Mouse (Mus musculus) stomach, embryonic 15.5 days (tissue): ENCODE results near the gene Kpnb1. TPM values are rescaled to one million over a fixed set of nuclear protein-coding genes. Genes with fewer than 3 reads are reported as not detected.
A peak's percentile ranks its signal among the peaks of the same experiment; 100 is the strongest.

Experiments used
- ATAC-seq: fragments of 200-750 bp; cut with Nextera tagmentation; 2 replicates; pipeline ENCODE4 v1.8.0; 2017; ENCODE audit warnings: low read depth, moderate number of reproducible peaks, moderate TSS enrichment; ENCODE audit not compliant: insufficient read depth, low FRiP score
- H3K27ac ChIP-seq: fragments of 300-500 bp; sonication (generic); 2 replicates; pipeline ENCODE4 v1.5.1; 2015; ENCODE audit warnings: mild to moderate bottlenecking, inconsistent platforms
- H3K27me3 ChIP-seq: fragments of 300-500 bp; sonication (generic); replicated peaks from 2 replicates; pipeline ENCODE4 v1.6.1; 2015; ENCODE audit warnings: inconsistent platforms
- H3K36me3 ChIP-seq: fragments of 300-500 bp; sonication (generic); 2 replicates; pipeline ENCODE4 v1.6.1; 2015; ENCODE audit warnings: inconsistent platforms
- H3K4me1 ChIP-seq: fragments of 300-500 bp; sonication (generic); 2 replicates; pipeline ENCODE4 v1.6.1; 2015; ENCODE audit warnings: inconsistent platforms
- H3K4me2 ChIP-seq: fragments of 300-500 bp; sonication (generic); 2 replicates; pipeline ENCODE4 v1.6.1; 2015; ENCODE audit warnings: mild to moderate bottlenecking, inconsistent platforms
- H3K4me3 ChIP-seq: fragments of 300-500 bp; sonication (generic); replicated peaks from 2 replicates; pipeline ENCODE4 v1.5.1; 2015; ENCODE audit warnings: inconsistent platforms
- H3K9ac ChIP-seq: fragments of 300-500 bp; sonication (generic); 2 replicates; pipeline ENCODE4 v1.6.1; 2015; ENCODE audit warnings: inconsistent platforms
- H3K9me3 ChIP-seq: fragments of 300-500 bp; sonication (generic); 2 replicates; pipeline ENCODE4 v1.6.1; 2016; ENCODE audit warnings: inconsistent platforms
- WGBS: fragments of 180-500 bp; shearing (Covaris S2); methylation state at CpG from one replicate; pipeline ENCODE4 v1.1.7; 2015; 5-methylcytosine and 5-hydroxymethylcytosine counted together
- polyA plus RNA-seq: library from polyadenylated mRNA; unstranded; fragments of >200 nt; fragmentation: Nextera tagmentation; extraction: Ambion mirVana; gene quantifications from 2 replicates; pipeline ENCODE4 v1.2.1, GENCODE M21; 2015

Gene Kpnb1
- polyA plus RNA-seq, 1 experiment from 2014 or later = 47.2 TPM

DNA sequence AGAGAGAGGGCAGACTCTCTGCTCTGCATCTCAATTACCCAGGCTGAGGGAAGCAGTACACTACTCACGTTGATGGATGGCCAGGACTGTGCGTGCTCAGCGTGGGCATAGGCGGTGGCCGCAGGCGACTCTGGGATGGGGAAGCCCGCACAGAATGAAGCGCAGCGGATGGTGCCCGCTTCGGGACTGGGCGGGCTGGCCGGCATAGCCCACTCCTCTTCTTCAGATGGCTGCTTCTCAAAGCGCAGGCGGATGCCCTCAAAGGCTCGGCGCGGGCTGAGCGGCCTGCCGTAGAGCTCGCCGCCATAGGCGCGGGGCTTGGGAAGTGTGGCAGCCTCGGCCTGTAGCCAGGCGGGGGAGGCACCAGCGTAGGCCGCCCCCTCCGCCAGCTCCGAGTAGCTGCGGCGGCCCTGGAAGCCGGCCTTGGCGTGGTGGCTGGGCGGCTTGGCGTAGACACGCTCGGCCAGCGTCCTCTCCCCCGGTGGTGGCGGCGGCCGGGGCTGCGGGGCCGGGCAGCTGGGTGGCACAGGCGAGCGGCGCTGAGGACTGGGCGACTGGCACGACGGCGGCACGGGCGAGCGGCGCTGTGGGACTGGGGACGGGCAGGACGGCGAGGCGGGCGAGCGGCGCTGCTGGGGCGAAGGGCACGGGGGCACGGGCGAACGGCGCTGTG is 49.0 kb downstream of the Kpnb1 start:
- H3K4me2 ChIP-seq = peak overlapping the region; percentile 58
- H3K36me3 ChIP-seq = no peaks in the 10 kb centered on the region
- H3K27me3 ChIP-seq = peaks cover 21% of the 10 kb centered on the region
- peaks cover 5% of the 10 kb centered on the region; the same call in 1 of the 2 replicates for H3K4me1 ChIP-seq
- H3K4me3 ChIP-seq = peak overlapping the region; percentile 24
- no peak; the same call in 1 of the 2 replicates for ATAC-seq
- WGBS = 34% methylated on average over 59 of the region's 69 CpGs
- no peak overlapping the region for H3K9ac ChIP-seq
- H3K9me3 ChIP-seq = no peaks in the 10 kb centered on the region
- no peak overlapping the region for H3K27ac ChIP-seq

DNA sequence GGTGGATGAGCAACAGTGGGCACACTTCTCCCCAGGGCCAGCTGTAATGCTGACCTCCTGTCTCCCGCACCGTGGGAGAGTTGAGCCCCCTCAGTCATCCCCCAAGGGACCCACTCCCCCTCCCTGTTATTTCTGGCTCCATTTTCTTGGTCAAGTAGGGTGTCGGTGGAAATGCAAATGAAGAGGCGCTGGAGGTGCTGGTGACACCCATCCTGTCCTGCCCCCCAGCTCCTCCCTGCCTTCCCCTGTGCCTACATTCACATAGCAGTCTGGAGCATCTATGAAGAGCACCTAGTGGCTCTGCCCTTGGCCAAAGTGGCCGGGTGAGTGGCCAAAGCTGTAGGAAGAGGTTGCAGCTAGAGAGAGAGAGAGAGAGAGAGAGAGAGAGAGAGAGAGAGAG is 54.4 kb downstream of the Kpnb1 start:
- Histone ChIP-seq H3K9ac (no peak overlapping the region), H3K4me3 (no peak overlapping the region), H3K27ac (no peak overlapping the region), H3K9me3 (no peaks in the 10 kb centered on the region), H3K4me1 (no peaks in the 10 kb centered on the region), H3K27me3 (peaks cover 11% of the 10 kb centered on the region; the same call in 1 of the 2 replicates), H3K4me2 (no peak overlapping the region), H3K36me3 (no peaks in the 10 kb centered on the region)
- ATAC-seq = no peak
- WGBS = 53% methylated on average over 5 of the region's 5 CpGs

DNA sequence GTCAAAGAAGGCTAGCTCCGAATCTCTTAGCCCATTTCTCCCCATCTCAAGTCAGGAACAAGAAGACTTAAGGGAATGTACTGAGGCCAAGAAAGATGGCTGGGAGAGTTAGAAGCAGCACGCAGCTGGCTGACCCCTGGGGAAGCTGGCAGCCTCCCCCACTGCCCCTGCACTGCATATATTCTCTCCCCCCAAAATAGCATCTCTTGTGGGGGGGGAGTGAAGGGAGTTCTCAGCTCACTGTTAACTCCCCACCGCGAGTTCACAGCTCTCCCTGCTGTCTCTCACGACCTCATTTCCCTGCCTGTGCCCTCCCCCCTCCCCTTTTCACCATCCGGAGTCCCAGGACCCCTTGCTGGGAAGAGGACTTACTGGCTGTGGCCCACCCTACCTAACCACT is 55.5 kb downstream of the Kpnb1 start:
- Histone ChIP-seq H3K27me3 (0 out of 2 replicates have a peak, but pooled peaks cover 7% of the 10 kb centered on the region), H3K9ac (no peak overlapping the region), H3K9me3 (no peaks in the 10 kb centered on the region), H3K4me3 (no peak overlapping the region), H3K4me1 (no peaks in the 10 kb centered on the region), H3K36me3 (no peaks in the 10 kb centered on the region), H3K27ac (no peak overlapping the region), H3K4me2 (no peak overlapping the region)
- no peak for ATAC-seq
- 20% methylated on average over 6 of the region's 6 CpGs for WGBS

DNA sequence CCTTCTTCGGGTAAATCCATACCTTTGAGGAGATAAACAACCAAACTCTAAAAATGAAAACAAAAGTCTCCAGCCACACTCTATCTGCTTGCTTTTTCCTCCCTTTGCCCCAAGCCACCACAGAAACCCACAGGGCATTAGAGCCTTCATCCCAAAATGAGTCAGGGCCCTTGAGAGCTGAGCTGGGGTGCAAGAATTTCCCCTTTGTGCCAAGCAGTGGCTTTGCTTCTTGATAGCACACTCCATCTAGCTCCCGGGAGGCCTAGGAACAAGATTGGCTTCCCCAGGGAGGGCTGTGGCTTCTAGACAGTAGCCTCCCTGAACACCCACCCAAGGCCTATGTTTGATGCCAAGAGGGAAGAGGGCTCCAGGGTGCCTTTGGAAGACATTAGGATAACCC is 56.0 kb downstream of the Kpnb1 start:
- Histone ChIP-seq H3K4me3 (no peak overlapping the region), H3K4me2 (no peak overlapping the region), H3K9ac (no peak overlapping the region), H3K36me3 (no peaks in the 10 kb centered on the region), H3K27ac (no peak overlapping the region), H3K4me1 (0 out of 2 replicates have a peak, but pooled peaks cover 4% of the 10 kb centered on the region), H3K9me3 (no peaks in the 10 kb centered on the region), H3K27me3 (0 out of 2 replicates have a peak, but pooled peaks cover 7% of the 10 kb centered on the region)
- no peak for ATAC-seq
- 54% methylated on average over 2 of the region's 2 CpGs for WGBS

DNA sequence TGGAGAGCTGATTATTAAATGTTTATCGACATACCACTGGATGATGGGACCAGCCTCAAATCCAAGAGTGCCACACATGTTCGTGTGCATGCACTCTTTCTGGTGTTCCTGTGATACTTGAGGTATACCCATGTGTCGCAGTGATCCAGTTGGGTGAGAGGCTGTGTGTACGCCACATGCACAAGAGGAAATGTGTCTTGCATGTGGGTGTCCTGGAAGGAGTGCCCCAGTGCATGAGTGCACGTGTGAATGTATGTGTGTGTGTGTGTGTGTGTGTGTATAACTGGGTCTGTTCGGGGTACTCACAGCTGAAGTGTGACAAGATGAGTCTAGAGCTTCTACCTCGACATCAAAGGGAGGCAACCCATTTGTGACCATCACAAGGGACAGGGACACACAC is 57.4 kb downstream of the Kpnb1 start:
- ATAC-seq = no peak
- H3K9me3 ChIP-seq = no peaks in the 10 kb centered on the region
- 72% methylated on average over 7 of the region's 7 CpGs for WGBS

DNA sequence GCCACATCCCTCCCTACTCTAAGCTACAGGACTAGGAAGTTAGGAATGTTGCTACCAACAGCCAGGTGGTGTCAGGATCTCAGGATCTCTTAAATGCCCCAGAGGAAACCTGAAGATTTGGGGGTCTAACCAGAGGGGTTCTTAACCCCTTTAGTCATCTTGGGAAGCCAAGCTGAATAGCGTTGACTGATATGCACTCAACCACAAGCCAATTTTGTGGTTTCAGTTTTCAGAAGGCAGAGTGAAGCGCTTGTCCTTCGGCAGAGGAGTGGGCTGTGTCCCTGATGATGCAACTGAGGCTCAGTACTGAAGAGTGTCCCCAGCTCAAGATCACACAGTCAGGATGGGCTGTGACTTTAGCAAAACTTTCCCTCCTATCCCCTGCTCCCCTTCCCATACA is 58.7 kb downstream of the Kpnb1 start:
- 67% methylated on average over 3 of the region's 3 CpGs for WGBS
- Histone ChIP-seq H3K27ac (no peak overlapping the region), H3K4me1 (0 out of 2 replicates have a peak, but pooled peaks cover 5% of the 10 kb centered on the region), H3K9me3 (no peaks in the 10 kb centered on the region), H3K4me2 (no peak overlapping the region), H3K27me3 (0 out of 2 replicates have a peak, but pooled peaks cover 3% of the 10 kb centered on the region), H3K36me3 (no peaks in the 10 kb centered on the region), H3K9ac (no peak overlapping the region), H3K4me3 (no peak overlapping the region)
- no peak for ATAC-seq

More for the DNA sequence above, 57.4 kb downstream of the Kpnb1 start:
- Histone ChIP-seq H3K27me3 (0 out of 2 replicates have a peak, but pooled peaks cover 7% of the 10 kb centered on the region), H3K4me3 (no peak overlapping the region), H3K36me3 (no peaks in the 10 kb centered on the region), H3K4me1 (0 out of 2 replicates have a peak, but pooled peaks cover 5% of the 10 kb centered on the region), H3K9ac (no peak overlapping the region), H3K27ac (no peak overlapping the region), H3K4me2 (no peak overlapping the region)

DNA sequence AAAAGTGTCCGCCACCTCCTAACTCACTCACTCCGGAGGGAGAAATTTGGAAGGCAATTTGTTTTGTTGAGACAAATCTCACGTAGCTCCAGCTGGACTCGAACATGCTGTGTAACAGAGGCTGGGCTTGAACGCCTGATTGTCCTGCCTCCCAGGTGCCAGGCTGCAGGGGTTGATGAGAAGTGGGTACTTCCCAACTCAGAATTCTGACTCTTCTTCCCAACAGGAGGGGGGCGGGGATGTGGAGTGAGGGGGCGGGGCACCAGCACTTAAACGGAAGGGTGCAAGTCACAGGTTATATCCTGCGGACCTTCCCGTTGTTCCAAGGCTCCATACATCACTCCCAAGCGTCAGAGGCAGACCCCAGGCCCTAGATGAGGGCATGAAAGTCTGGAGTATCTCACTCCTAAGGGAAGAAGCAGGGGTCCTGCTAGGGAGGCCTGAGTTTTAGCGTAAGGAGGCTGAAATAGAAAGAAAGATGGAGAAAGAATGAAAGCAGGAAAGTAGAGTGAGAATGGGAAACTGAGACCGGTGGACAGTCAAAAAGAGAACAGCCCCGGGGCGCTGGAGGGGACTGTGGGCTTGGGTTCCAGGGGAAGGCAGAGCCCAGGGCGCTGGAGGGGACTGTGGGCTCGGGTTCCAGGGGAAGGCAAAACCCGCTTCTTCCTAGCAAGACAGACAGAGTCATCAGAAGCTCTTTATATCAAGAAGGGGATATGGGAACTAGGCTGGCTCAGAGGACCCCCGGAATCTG is 60.0 kb downstream of the Kpnb1 start:
- ATAC-seq = no peak
- no peaks in the 10 kb centered on the region for H3K9me3 ChIP-seq
- H3K27ac ChIP-seq = no peak overlapping the region
- 23% methylated on average over 19 of the region's 19 CpGs for WGBS
- H3K27me3 ChIP-seq = 0 out of 2 replicates have a peak, but pooled peaks cover 3% of the 10 kb centered on the region
- H3K36me3 ChIP-seq = no peaks in the 10 kb centered on the region
- peak overlapping the region; percentile 94 for H3K4me2 ChIP-seq
- peak overlapping the region; percentile 57 for H3K4me3 ChIP-seq
- H3K4me1 ChIP-seq = 0 out of 2 replicates have a peak, but pooled peaks cover 5% of the 10 kb centered on the region
- H3K9ac ChIP-seq = no peak overlapping the region

DNA sequence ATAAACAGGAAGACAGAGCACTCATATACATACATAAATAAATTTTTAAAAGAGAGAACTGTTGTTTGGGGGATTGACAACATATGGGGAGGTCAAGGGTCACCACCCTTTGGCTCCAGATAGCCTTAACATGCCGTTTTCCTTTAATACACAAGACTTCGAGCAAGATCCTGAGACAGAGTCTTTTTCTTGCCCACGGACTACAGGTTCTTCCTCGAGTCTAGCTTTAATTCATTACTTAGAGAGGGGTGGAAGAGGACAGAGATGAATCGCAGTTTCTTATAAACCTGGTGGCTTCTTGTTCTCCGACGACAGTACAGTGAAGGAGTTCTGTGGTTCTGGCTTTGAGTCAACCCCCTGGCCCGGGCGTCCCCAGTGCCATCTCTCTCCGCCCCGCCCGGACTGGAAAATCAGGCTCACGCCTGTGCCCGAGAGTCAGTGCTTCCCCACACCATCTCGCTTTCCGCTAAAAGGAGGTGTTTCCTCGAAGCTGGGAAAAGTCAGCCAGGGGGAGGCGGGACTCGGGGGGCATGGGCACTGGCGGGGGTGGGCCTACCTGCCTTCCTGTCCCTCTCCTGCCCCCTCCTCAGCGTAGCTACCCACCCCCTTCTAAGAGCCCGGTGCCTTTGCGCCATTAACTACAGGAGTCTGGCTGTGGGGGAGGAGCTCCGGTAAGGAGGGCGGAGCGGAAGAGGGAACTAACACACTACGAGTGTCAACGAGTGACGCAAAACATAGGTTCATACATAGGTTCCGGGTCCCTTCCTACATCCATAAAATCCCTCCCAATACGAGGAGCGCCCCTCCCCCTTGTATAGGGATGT is 60.8 kb downstream of the Kpnb1 start:
- Histone ChIP-seq H3K4me3 (peak overlapping the region; percentile 57), H3K27ac (no peak overlapping the region), H3K4me2 (peak overlapping the region; percentile 94), H3K27me3 (0 out of 2 replicates have a peak, but pooled peaks cover 3% of the 10 kb centered on the region), H3K9me3 (no peaks in the 10 kb centered on the region), H3K9ac (peak overlapping the region; percentile 37; the same call in 1 of the 2 replicates), H3K36me3 (no peaks in the 10 kb centered on the region), H3K4me1 (0 out of 2 replicates have a peak, but pooled peaks cover 5% of the 10 kb centered on the region)
- ATAC-seq = peak; percentile 75
- WGBS = 3% methylated on average over 32 of the region's 32 CpGs

DNA sequence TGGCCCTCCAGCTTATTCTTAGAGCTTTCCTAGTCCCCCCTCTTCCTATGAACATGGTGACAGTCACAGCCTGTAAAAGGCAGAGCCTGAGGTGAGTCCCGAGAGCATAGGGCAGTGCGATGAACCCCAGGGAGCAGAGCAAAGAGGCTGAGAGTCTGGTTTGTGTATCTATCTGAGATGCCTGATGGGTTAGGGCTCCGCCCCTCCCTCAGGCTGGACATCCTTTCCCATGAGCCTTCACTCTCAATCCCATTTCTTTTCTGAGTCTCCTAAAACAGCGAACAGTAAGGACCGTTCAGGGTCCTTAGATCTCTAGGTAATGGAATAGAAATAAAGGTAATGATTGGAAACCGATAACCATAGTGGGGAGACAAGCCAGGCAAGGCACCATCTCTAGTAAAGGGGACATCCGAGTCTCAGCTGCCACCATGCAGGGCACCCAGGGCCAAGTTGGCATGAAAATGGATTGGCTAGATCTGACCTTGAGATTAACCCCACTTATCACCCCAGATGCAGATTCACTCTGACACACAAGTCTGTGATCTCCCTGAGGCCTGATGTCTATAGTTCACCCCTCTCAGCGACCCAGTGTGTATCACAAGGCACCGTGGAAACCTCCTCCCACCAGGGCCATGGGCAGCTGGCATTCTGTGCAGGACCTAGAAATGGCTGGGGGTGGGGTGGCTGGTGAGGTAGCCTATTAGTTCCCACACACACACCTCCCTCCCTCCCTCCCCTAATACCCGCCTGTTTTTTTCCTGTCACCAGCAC is 63.2 kb downstream of the Kpnb1 start:
- Histone ChIP-seq H3K27ac (no peak overlapping the region), H3K4me3 (no peak overlapping the region), H3K4me2 (no peak overlapping the region), H3K27me3 (no peaks in the 10 kb centered on the region), H3K9ac (no peak overlapping the region), H3K9me3 (no peaks in the 10 kb centered on the region), H3K36me3 (no peaks in the 10 kb centered on the region), H3K4me1 (0 out of 2 replicates have a peak, but pooled peaks cover 5% of the 10 kb centered on the region)
- 48% methylated on average over 10 of the region's 10 CpGs for WGBS
- no peak for ATAC-seq

DNA sequence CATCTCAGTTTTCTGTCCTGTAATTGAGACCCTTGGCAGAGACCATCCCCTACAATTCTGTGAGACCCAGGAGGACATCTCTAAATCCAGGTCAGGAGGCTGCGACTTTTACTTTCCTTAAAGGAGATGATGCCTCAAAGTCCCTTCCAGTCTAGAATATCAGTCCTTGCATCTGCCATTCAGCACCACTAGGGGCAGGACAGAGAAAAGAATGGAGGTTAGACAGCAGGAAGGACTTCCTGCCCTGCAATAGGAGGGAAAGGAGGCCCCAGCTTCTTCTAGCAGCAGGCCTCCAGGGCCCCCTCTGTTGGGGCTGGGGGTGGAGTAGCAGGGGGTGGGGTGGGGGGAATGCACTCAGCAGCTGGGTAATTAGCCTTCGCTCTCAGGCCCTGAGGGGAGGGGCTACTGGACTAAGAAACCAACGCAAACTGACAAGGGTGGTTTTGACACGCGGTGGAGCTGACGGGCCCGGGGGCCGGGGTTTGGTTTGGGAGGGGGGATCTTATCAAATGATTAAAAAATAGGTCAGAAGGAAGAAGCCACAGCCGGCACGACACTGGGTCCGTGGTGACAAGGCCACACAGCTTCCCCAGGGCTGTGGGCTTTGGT is 64.3 kb downstream of the Kpnb1 start:
- Histone ChIP-seq H3K9ac (no peak overlapping the region), H3K36me3 (no peaks in the 10 kb centered on the region), H3K9me3 (no peaks in the 10 kb centered on the region), H3K4me2 (no peak overlapping the region), H3K4me3 (no peak overlapping the region), H3K27ac (no peak overlapping the region), H3K27me3 (peaks cover 9% of the 10 kb centered on the region), H3K4me1 (0 out of 2 replicates have a peak, but pooled peaks cover 5% of the 10 kb centered on the region)
- 11% methylated on average over 11 of the region's 11 CpGs for WGBS
- no peak for ATAC-seq
